Mouse (Mus musculus) embryonic stem cell, embryonic (primary cell): ENCODE results near the gene Nutf2-ps1.
"Not testable (repeated sequence)": the region's sequence is repeated elsewhere in the genome, so short reads cannot be mapped to it uniquely, and the experiment has no call there.

Source experiments
- CTCF ChIA-PET, 4 experiments: fragments of 300-600 bp in 2 of 4; fragments of 350-600 bp in 2 of 4; sonication (Branson Sonifier 250); formaldehyde crosslinking; loops; one replicate each; lab custom pipeline; 2022; ENCODE audit warnings: inconsistent platforms in 2 of 4; lab: Charles Lee
- POLR2A ChIA-PET, 4 experiments: fragments of 300-600 bp in 2 of 4; fragments of 350-600 bp in 2 of 4; sonication (Branson Sonifier 250); formaldehyde crosslinking; loops; one replicate each; lab custom pipeline; 2022; ENCODE audit warnings: antibody characterized with exemption in 4 of 4, inconsistent platforms in 1 of 4; lab: Charles Lee

The Nutf2-ps1 gene

GRCm38 (mm10) chr19:53588968-53589367 is at the start of gene Nutf2-ps1:
Nutf2-ps1 (minus strand) TSS chr19:53589068.
- ChIA-PET POLR2A (interaction anchor here (0.6 to 3.2 kb wide), 5 partner anchors 11 to 179 kb away, joined by 3 to 24 read pairs (median 5); partner anchors contain the start of gene Smc3 (in 2 of the 4)), CTCF (interaction anchor here in 1 of 4 experiments (0.5 kb wide), 1 partner anchor 389 kb away, joined by 3 read pairs; no protein-coding TSS in a partner anchor)

GRCm38 (mm10) chr19:53638041-53638440 is 49.2 kb upstream of the Nutf2-ps1 start:
- CTCF ChIA-PET, result interaction anchor here (0.6 to 2.9 kb wide), 14 partner anchors 9 to 244 kb away, joined by 3 to 12 read pairs (median 3); partner anchors contain the start of gene Smc3 (in 1 of the 4)
- POLR2A ChIA-PET, result interaction anchor here in 3 of 4 experiments (0.6 to 4.0 kb wide), 14 partner anchors 9 to 258 kb away, joined by 3 to 26 read pairs (median 4); no protein-coding TSS in a partner anchor

- POLR2A ChIA-PET, result interaction anchor here in 3 of 4 experiments (0.8 to 5.4 kb wide), 10 partner anchors 10 to 229 kb away, joined by 3 to 25 read pairs (median 5); partner anchors contain the start of genes Smc3 (in 2 of the 3) and Dusp5 (in 1 of the 3)
- CTCF ChIA-PET, result interaction anchor here in 3 of 4 experiments (0.6 to 2.1 kb wide), 3 partner anchors 22 to 173 kb away, joined by 3 to 5 read pairs (median 4); no protein-coding TSS in a partner anchor
Measured at GRCm38 (mm10) chr19:53621681-53622080, 32.8 kb upstream of the Nutf2-ps1 start.

GRCm38 (mm10) chr19:53608921-53609320 is 20.1 kb upstream of the Nutf2-ps1 start:
- ChIA-PET CTCF (interaction anchor here in 3 of 4 experiments (0.6 to 1.5 kb wide), 4 partner anchors 9 to 221 kb away, joined by 3 to 4 read pairs (median 3); partner anchors contain the start of gene Smc3 (in 1 of the 3)), POLR2A (interaction anchor here in 3 of 4 experiments (0.5 to 3.8 kb wide), 12 partner anchors 8 to 296 kb away, joined by 3 to 17 read pairs (median 4); partner anchors contain the start of gene Smc3 (in 1 of the 3))

- CTCF ChIA-PET, result interaction anchor here in 1 of 4 experiments (0.5 kb wide), 1 partner anchor 207 kb away, joined by 9 read pairs; no protein-coding TSS in a partner anchor
Measured at GRCm38 (mm10) chr19:53601363-53601655, 12.4 kb upstream of the Nutf2-ps1 start.

GRCm38 (mm10) chr19:53600549-53601362 is 11.9 kb upstream of the Nutf2-ps1 start:
- ChIA-PET POLR2A (interaction anchor here (0.6 to 6.2 kb wide), 31 partner anchors 11 to 543 kb away, joined by 3 to 37 read pairs (median 6); partner anchors contain the start of gene Smndc1 (in 1 of the 4)), CTCF (interaction anchor here in 2 of 4 experiments (0.5 to 1.6 kb wide), 4 partner anchors 37 to 206 kb away, joined by 8 to 9 read pairs (median 9); no protein-coding TSS in a partner anchor)

More at GRCm38 (mm10) chr19:53601363-53601655, 12.4 kb upstream of the Nutf2-ps1 start:
- POLR2A ChIA-PET, result interaction anchor here (0.6 to 6.2 kb wide), 20 partner anchors 10 to 543 kb away, joined by 3 to 37 read pairs (median 5); no protein-coding TSS in a partner anchor

- ChIA-PET CTCF (interaction anchor here (0.5 to 1.6 kb wide), 33 partner anchors 9 to 730 kb away, joined by 3 to 13 read pairs (median 3); no protein-coding TSS in a partner anchor), POLR2A (interaction anchor here (0.6 to 2.9 kb wide), 241 partner anchors 8 to 1618 kb away, joined by 3 to 37 read pairs (median 4); partner anchors contain the start of genes Dusp5 (in 3 of the 4), Bbip1 (in 2 of the 4), Nutf2-ps1 (in 2 of the 4) and Rbm20 (in 2 of the 4))
Measured at GRCm38 (mm10) chr19:53599757-53600539, 11.1 kb upstream of the Nutf2-ps1 start, which contains the start of gene Smc3. Smc3 (plus strand) TSS chr19:53600398.

GRCm38 (mm10) chr19:53596723-53597474 is 8.0 kb upstream of the Nutf2-ps1 start:
- ChIA-PET POLR2A (interaction anchor here (0.6 to 2.0 kb wide), 27 partner anchors 18 to 1464 kb away, joined by 3 to 13 read pairs (median 3); partner anchors contain the start of genes Bbip1 (in 1 of the 4), Mxi1 (in 1 of the 4) and Shoc2 (in 1 of the 4)), CTCF (interaction anchor here in 2 of 4 experiments (0.5 to 0.6 kb wide), 4 partner anchors 150 to 202 kb away, joined by 3 to 6 read pairs (median 4); no protein-coding TSS in a partner anchor)

- CTCF ChIA-PET, result not testable (repeated sequence)
- POLR2A ChIA-PET, result interaction anchor here in 2 of 4 experiments (0.5 to 1.2 kb wide), 5 partner anchors 12 to 454 kb away, joined by 3 to 7 read pairs (median 3); no protein-coding TSS in a partner anchor
Measured at GRCm38 (mm10) chr19:53587686-53588085, 1.2 kb downstream of the Nutf2-ps1 start.

GRCm38 (mm10) chr19:53580271-53580670 is 8.6 kb downstream of the Nutf2-ps1 start:
- CTCF ChIA-PET, result interaction anchor here in 2 of 4 experiments (0.7 to 1.7 kb wide), 6 partner anchors 79 to 186 kb away, joined by 3 to 6 read pairs (median 4); no protein-coding TSS in a partner anchor
- POLR2A ChIA-PET, result interaction anchor here in 3 of 4 experiments (0.6 to 1.3 kb wide), 6 partner anchors 19 to 547 kb away, joined by 3 to 5 read pairs (median 3); partner anchors contain the start of gene Smc3 (in 1 of the 3)

GRCm38 (mm10) chr19:53578597-53579252 is 10.1 kb downstream of the Nutf2-ps1 start:
- ChIA-PET CTCF (interaction anchor here (0.6 to 3.1 kb wide), 13 partner anchors 15 to 185 kb away, joined by 3 to 14 read pairs (median 4); partner anchors contain the start of gene Dusp5 (in 1 of the 4)), POLR2A (interaction anchor here in 3 of 4 experiments (0.5 to 1.4 kb wide), 5 partner anchors 11 to 202 kb away, joined by 3 to 6 read pairs (median 3); partner anchors contain the start of gene Smc3 (in 1 of the 3))

- POLR2A ChIA-PET, result interaction anchor here in 3 of 4 experiments (0.5 to 2.1 kb wide), 14 partner anchors 20 to 1474 kb away, joined by 3 to 9 read pairs (median 4); partner anchors contain the start of gene Dusp5 (in 1 of the 3)
- CTCF ChIA-PET, result interaction anchor here in 3 of 4 experiments (0.7 to 3.1 kb wide), 14 partner anchors 22 to 252 kb away, joined by 3 to 14 read pairs (median 4); no protein-coding TSS in a partner anchor
Measured at GRCm38 (mm10) chr19:53577025-53577800, 11.7 kb downstream of the Nutf2-ps1 start.

- POLR2A ChIA-PET, result interaction anchor here in 3 of 4 experiments (0.6 to 2.9 kb wide), 14 partner anchors 14 to 313 kb away, joined by 3 to 15 read pairs (median 5); partner anchors contain the start of gene Dusp5 (in 1 of the 3)
- CTCF ChIA-PET, result interaction anchor here in 3 of 4 experiments (0.5 to 2.1 kb wide), 15 partner anchors 46 to 882 kb away, joined by 3 to 11 read pairs (median 4); no protein-coding TSS in a partner anchor
Measured at GRCm38 (mm10) chr19:53576061-53576460, 12.8 kb downstream of the Nutf2-ps1 start.

GRCm38 (mm10) chr19:53575296-53576010 is 13.4 kb downstream of the Nutf2-ps1 start:
- ChIA-PET POLR2A (interaction anchor here in 3 of 4 experiments (0.8 to 2.9 kb wide), 13 partner anchors 13 to 187 kb away, joined by 3 to 15 read pairs (median 3); no protein-coding TSS in a partner anchor), CTCF (interaction anchor here in 3 of 4 experiments (0.6 to 2.1 kb wide), 11 partner anchors 45 to 181 kb away, joined by 3 to 11 read pairs (median 3); no protein-coding TSS in a partner anchor)
